28 mouse cellular contexts compared by ENCODE assay signal in the genomic region with DNA sequence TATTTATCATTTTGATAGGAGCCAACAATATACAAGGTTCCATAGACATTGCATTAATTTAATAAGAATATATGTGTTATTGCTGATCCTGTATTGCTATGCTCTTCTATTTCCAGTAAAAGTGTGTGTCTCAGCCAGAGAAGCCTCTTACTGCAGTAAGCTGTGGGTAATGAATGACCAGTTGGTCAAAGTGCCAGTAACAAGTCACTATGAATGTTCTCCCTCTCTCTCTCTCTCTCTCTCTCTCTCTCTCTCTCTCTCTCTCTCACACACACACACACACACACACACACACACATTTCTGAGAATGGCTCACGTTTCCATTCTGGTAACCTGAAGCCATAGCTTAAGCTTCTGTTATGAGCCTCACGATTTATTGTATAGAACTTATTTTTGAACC. TPM values are rescaled to one million over a fixed set of nuclear protein-coding genes. Genes with fewer than 3 reads are reported as not detected.
A peak's percentile ranks its signal among the peaks of the same experiment; 100 is the strongest.
DNase-seq lines count a peak whose midpoint lies in the region; ATAC-seq lines count a peak whose summit lies in the region.
"Had no signal": no experiment of that assay in that cellular context is flagged by ENCODE, and none has a peak within 500 bp of the region (broad histone marks: within the 10 kb centered on the region; RNA-seq: fewer than 3 reads in every experiment).

No protein-coding gene starts in this region.

- H3K27ac ChIP-seq in kidney, embryonic 14.5 days (ENCODE audit: low read depth, low read length): no peak overlapping the region
- no peak overlapping the region for H3K27ac ChIP-seq in neural tube, embryonic 12.5 days
- H3K27ac ChIP-seq in neural tube, embryonic 15.5 days (replicated peaks): no peak overlapping the region
- H3K27ac ChIP-seq: forebrain, embryonic 13.5 days; gastrocnemius, adult 2 months; hindbrain, embryonic 13.5 days had no signal

- ATAC-seq in kidney, embryonic 14.5 days (ENCODE audit: low FRiP score, low TSS enrichment): no peak
- ATAC-seq in neural tube, embryonic 12.5 days (ENCODE audit: low FRiP score, low read depth): 0 out of 2 replicates have a peak, but pooled peaks have one; percentile 8
- ATAC-seq in neural tube, embryonic 15.5 days (ENCODE audit: low FRiP score): peak; percentile 27; the same call in 1 of the 2 replicates
- ATAC-seq: Patski had no signal

- H3K27me3 ChIP-seq in kidney, embryonic 14.5 days (ENCODE audit: control insufficient read depth, insufficient read depth, low read length): no peaks in the 10 kb centered on the region
- no peaks in the 10 kb centered on the region for H3K27me3 ChIP-seq in neural tube, embryonic 12.5 days (replicated peaks)
- H3K27me3 ChIP-seq in neural tube, embryonic 15.5 days (replicated peaks): no peaks in the 10 kb centered on the region
- H3K27me3 ChIP-seq: CH12.LX; forebrain, embryonic 13.5 days; hindbrain, embryonic 13.5 days had no signal

- DNase-seq in kidney, adult 11 months: peak; percentile 24
- DNase-seq in neural tube, embryonic 10.5 days (ENCODE audit: extremely low spot score, low spot score): no peak
- DNase-seq in kidney, postnatal 14 days: peak; percentile 42
- DNase-seq in ovary, postnatal 10 days (ENCODE audit: low spot score): no peak
- no peak for DNase-seq in urinary bladder, postnatal 14 days (ENCODE audit: low spot score)
- DNase-seq: B cell, adult 2 months; cerebellum, adult 18-20 months; cerebellum, adult 9-10 months; gastrocnemius, adult 2 months; gastrocnemius, postnatal 14 days; heart, postnatal 36 days had no signal

- no peak overlapping the region for H3K4me2 ChIP-seq in kidney, embryonic 14.5 days (replicated peaks; ENCODE audit: low read depth, low read length)
- H3K4me2 ChIP-seq in neural tube, embryonic 12.5 days (replicated peaks): no peak overlapping the region
- H3K4me2 ChIP-seq in neural tube, embryonic 15.5 days: no peak overlapping the region

- H3K9ac ChIP-seq in kidney, embryonic 14.5 days (ENCODE audit: low read depth, low read length): no peak overlapping the region
- H3K9ac ChIP-seq in neural tube, embryonic 12.5 days: no peak overlapping the region
- H3K9ac ChIP-seq in neural tube, embryonic 15.5 days (replicated peaks): no peak overlapping the region
- H3K9ac ChIP-seq: forebrain, postnatal 0 days had no signal

- H3K36me3 ChIP-seq in kidney, embryonic 14.5 days (ENCODE audit: control insufficient read depth, insufficient read depth, low read length): no peaks in the 10 kb centered on the region
- no peaks in the 10 kb centered on the region for H3K36me3 ChIP-seq in neural tube, embryonic 12.5 days
- no peaks in the 10 kb centered on the region for H3K36me3 ChIP-seq in neural tube, embryonic 15.5 days
- H3K36me3 ChIP-seq: forebrain, embryonic 10.5 days; G1E; hindbrain, embryonic 10.5 days; hindbrain, embryonic 13.5 days had no signal

- no peaks in the 10 kb centered on the region for H3K4me1 ChIP-seq in kidney, embryonic 14.5 days (ENCODE audit: control insufficient read depth, insufficient read depth, low read length)
- peaks cover 7% of the 10 kb centered on the region for H3K4me1 ChIP-seq in neural tube, embryonic 12.5 days
- peaks cover 5% of the 10 kb centered on the region for H3K4me1 ChIP-seq in neural tube, embryonic 15.5 days

- 45% methylated on average over 2 of the region's 2 CpGs for WGBS in kidney, embryonic 14.5 days
- 49% methylated on average over 2 of the region's 2 CpGs for WGBS in neural tube, embryonic 12.5 days
- WGBS in neural tube, embryonic 15.5 days: 48% methylated on average over 2 of the region's 2 CpGs

- no peak overlapping the region for H3K4me3 ChIP-seq in kidney, embryonic 14.5 days (ENCODE audit: low read length)
- no peak overlapping the region for H3K4me3 ChIP-seq in neural tube, embryonic 12.5 days
- H3K4me3 ChIP-seq in neural tube, embryonic 15.5 days (replicated peaks): no peak overlapping the region

- H3K9me3 ChIP-seq in kidney, embryonic 14.5 days (ENCODE audit: control insufficient read depth, low read length): no peaks in the 10 kb centered on the region
- H3K9me3 ChIP-seq in neural tube, embryonic 12.5 days: no peaks in the 10 kb centered on the region
- H3K9me3 ChIP-seq in neural tube, embryonic 15.5 days (replicated peaks): no peaks in the 10 kb centered on the region
- H3K9me3 ChIP-seq: forebrain, embryonic 10.5 days; forebrain, embryonic 13.5 days; G1E; hindbrain, embryonic 10.5 days; hindbrain, embryonic 13.5 days had no signal

RNA-seq across cellular contexts. Expression of gene Tpte, which starts 19.1 kb away (rescaled TPM):
- polyA plus RNA-seq in kidney, embryonic 14.5 days (2014; fragmentation: Nextera tagmentation; extraction: Ambion mirVana): not detected in 2 replicates
- not detected in 2 replicates for polyA plus RNA-seq in neural tube, embryonic 12.5 days (2016; fragmentation: Nextera tagmentation; extraction: Ambion mirVana)
- not detected in 2 replicates for polyA plus RNA-seq in neural tube, embryonic 15.5 days (2015; fragmentation: Nextera tagmentation; extraction: Ambion mirVana)
- polyA plus RNA-seq: embryonic facial prominence, embryonic 11.5 days; embryonic facial prominence, embryonic 14.5 days; forebrain, embryonic 10.5 days; forebrain, embryonic 13.5 days; forebrain, postnatal 0 days; frontal cortex, adult 2 months; G1E; heart, embryonic 11.5 days; heart, embryonic 14.5 days; heart, postnatal 0 days; hindbrain, embryonic 10.5 days; hindbrain, embryonic 13.5 days; Patski had no signal

Comparison
In these comparisons a context has a peak if more than half of its experiments do, and no peak if none do; other contexts are left out.
1. DNase-seq: peak in kidney, adult 11 months (single experiment) and kidney, postnatal 14 days (single experiment); none in neural tube, embryonic 10.5 days (single experiment), ovary, postnatal 10 days (single experiment) and urinary bladder, postnatal 14 days (single experiment).